Mouse (Mus musculus): ENCODE data around the gene Fat3. TPM values are rescaled to one million over a fixed set of nuclear protein-coding genes. Genes with fewer than 3 reads are reported as not detected.

Gene Fat3
- total RNA-seq, 2 experiments from 2014 or later = 4.2 TPM

GRCm38 (mm10) chr9:16147735-16148134 is 353.4 kb downstream of the Fat3 start:
- no peak for DNase-seq (ENCODE audit: low spot score in 2 of 2)

- no peak for DNase-seq (ENCODE audit: low spot score in 2 of 2)
These were observed 356.4 kb downstream of the Fat3 start for GRCm38 (mm10) chr9:16144684-16145083.

DNA sequence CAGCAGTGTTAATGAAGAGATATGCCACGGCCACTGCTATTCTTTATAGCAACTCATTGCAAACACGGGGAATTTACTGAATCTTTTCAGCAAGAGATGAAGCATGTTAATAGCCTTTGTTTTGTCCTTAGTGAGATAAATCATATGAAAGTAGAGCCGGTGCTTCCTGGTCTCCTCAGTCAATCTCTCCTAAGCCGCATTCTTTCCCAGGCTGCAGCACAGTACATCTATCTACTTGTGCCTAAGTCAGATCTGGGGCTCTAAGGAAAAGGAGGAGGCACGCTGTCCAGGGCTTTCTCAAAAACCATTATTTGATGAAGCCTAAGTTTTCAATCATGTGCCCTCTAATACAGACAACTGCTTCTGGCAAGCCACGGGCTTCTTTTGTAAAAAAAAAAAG is 361.8 kb downstream of the Fat3 start:
- DNase-seq (ENCODE audit: low spot score in 2 of 2) = no peak

DNA sequence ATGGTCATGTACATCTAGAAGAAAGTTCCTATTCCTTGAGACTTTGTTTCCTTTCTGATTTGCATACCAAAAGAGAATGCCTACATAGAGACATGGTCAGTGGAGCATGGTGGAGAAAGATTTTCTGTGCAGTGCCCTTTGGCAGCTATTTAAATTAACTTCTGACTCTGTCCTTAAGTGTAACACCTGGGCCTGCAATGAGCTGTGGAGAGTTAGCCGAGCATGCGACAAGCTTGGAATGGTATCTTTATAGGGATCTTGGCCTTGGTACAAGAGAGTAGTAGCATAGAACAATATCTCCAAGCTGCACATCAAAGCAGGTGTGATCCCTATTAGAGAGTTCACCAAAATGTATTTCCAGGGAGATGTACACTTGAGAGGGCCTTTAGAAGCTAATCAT is 368.0 kb downstream of the Fat3 start:
- no peak for DNase-seq (ENCODE audit: low spot score in 2 of 2)

DNA sequence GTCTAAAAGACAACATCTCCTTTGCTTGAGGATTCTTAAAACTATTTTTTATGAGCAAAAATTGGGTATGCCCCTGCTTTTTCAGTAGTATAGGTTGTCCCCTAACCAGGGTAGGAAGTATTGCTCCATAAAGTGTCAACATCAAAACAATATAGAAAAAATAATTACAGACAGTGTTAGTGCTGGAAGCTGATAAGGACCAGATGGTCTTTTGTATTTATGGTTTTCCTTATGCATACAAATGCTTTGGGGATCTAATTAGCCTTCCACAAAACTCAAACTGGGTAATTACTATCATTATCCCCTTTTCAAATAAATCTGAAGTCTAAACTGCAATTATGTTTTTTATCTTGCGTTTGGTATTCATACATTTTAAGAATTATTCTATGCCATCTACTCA is 368.5 kb downstream of the Fat3 start:
- DNase-seq (ENCODE audit: low spot score in 2 of 2) = no peak

DNA sequence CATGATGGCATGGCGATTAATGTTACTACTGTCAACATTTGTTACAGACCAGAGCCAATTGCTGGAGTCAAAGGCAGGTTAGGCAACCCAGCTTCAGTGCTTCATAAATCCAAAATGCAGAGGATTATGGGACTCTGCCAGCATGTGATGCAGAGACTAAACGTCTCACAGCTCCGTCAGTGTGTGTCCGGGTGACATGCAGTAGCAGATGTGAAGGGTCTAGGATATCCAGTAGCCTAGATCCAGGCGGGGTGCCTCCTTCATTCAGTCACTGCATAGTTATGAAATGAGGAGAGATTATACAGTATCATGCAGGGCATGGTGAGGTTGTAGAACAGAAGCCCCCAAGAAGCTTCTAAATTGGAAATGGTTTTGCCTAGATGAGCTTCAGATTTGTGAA is 379.3 kb downstream of the Fat3 start:
- DNase-seq (ENCODE audit: low spot score in 2 of 2) = no peak

DNA sequence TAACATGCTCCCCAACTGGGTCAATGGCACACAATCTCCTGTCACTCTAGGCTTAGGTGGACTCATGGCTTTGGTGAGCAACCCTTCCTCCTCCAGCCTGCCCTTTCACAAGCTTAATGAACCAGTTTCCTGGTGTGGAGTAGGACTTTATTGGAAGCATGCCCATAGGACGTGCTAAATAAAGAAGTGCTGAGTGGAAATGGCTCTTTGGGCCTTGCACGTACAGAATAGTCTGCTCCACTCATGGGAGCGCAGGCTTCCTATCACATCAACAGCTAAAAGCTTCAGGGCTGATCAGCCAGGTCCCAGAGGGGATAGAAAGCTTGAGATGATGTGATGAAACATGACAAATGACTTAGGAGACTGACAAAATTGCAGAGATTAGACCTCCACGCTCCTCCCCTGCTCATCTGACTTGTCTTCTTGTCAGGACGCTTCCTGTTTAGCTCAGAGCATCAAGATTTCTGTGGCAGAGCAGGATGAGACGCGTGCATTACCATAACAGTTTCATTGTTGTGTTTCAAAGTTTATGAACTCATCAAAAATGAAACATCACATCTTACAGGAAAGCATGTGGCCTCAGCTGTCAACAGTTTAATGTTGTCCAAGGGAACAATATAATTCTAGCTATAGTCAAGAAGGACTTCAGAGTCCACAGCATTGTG is 386.1 kb downstream of the Fat3 start:
- no peak for DNase-seq (ENCODE audit: low spot score in 2 of 2)

- DNase-seq (ENCODE audit: low spot score in 2 of 2) = no peak
These were observed 387.0 kb downstream of the Fat3 start for GRCm38 (mm10) chr9:16113936-16114642.

DNA sequence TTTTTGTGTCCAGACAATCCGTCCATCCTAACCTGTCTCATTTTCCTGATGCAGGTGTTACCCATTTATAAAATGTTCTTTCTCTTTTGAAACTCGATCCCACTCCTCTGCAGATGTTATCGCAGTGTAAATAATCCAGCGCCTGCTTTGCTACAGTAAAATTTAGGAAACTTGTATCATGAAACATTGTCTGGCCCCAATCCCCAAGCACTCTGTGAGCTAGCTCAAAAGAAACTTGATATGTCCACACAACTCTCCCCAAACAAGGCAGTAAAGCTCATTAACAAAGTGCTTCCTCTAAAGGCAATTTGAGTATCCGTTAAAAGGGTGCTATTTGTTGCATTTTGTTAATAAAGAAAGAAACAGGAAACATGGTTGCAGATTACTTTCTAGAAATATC is 393.2 kb downstream of the Fat3 start:
- no peak for DNase-seq (ENCODE audit: low spot score in 2 of 2)

DNA sequence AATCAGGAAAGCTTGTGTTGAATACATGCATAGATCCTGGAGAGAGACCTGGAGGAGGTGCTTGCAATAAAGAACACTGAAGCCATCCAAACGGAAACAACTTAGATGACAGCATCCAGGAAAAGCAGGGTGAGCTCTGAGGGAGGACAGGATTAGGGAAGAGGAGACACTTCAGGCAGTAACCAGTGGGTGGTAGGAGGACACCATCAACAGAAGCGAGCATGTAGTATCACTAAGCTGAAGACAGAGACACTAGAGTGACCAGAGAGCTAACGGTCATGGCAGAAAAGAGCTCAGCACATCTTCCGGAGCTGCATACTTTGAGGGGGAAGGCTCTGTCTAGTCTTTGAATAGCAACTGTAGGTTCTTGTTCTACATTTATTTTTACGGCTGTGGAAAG is 393.7 kb downstream of the Fat3 start:
- no peak for DNase-seq (ENCODE audit: low spot score in 2 of 2)

DNA sequence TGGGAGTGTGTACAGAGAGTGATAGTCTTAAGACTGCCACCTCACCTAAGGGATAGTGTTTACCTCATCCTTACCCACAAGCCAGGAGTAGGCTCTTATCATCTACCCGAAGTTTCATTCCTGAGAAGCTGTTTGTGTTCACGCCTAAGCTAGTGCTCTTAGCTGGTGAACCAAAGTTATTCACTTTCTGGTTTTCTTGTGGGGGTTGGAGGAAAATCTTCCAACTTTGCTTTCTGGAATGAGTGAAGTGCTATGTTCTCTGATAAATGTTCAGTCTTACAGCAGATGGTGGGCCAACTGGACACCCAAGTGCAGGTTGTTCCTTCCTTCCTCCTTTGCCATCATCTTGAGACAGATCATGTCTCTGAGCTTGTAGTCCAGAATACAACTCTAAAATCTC is 402.5 kb downstream of the Fat3 start:
- DNase-seq (ENCODE audit: low spot score in 2 of 2) = no peak

GRCm38 (mm10) chr9:16093047-16093668 is 407.9 kb downstream of the Fat3 start:
- no peak for DNase-seq (ENCODE audit: low spot score in 2 of 2)

DNA sequence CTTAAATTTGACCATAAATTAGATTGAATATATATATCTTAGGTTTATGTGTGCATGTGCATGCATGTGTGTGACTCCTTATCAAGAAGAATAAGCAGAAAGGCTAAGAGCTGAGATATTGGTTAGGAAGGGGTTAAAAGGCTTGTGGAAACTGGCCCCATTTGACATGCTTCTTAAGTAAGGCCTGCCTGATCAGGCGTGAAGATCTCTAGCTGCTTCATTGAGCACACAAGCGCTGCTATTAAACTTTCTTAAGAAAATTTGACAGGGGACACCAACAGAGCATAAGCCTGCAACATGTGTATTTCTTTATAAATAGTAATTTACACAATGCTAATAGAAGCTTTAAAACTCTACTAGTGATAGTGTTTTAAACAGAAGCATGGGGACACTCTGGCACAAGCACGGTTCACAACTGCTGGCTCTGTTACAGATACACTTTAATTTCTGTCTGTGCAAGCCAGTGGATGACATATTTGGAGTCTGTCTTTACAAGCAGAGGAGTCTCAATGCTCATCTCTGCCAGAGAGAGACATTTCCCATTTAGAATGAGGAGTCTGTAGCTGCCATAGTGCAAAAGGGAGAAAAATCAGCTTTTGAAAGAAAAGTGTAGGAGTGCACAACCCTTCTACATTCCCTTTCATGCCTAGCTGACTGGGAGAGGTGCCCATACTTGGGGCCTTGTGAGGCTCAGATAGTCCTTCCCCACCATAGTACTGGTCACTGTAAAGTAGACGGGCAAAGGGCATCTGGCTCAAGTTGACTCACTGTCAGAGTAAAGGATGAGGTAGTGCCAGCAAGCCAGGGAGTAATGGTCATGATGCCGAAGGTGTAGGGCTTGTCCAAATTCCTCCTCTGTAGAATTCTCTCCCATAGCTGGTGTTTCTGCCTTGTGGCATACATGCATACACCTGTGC is 408.8 kb downstream of the Fat3 start:
- DNase-seq (ENCODE audit: low spot score in 2 of 2) = no peak

GRCm38 (mm10) chr9:16079292-16079691 is 421.8 kb downstream of the Fat3 start:
- no peak for DNase-seq (ENCODE audit: low spot score in 2 of 2)

DNA sequence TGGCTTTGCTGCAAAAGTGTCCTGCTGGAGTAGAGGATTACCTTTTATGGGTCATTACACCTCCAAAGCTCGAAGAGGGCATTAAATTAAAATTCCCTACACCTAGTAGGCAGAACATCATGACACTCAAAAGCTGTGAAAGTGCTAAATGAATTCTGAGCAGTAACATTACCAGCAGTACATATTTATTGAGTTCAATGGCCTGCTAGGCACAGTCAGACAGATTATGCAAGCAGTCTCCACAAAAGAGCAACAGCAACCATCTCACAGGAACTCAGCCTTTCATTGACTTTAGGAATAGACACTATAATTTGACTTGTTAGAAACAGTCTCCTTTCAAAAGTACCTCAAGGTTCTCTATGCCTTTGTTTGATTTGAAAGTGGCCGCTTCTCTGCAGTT is 426.4 kb downstream of the Fat3 start:
- DNase-seq (ENCODE audit: low spot score in 2 of 2) = no peak

DNA sequence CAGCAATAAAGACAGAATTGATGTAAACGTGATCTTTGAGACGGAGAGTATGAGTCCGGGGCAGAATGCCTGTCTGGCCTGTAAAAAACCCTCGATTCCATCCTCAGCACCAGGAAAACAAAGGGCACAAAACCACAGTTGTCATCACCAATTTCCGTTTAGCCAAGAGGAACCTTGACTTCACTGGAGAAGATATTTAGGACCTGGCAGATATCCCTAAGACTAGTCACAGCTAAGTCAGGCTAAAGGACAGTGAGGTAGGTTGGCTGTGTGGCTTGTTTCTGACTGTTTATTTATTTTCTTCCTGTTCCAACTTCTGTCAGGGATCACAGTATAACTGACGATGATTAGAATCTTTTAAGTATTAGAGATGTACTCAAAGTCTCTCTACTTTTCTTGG is 427.0 kb downstream of the Fat3 start:
- DNase-seq (ENCODE audit: low spot score in 2 of 2) = no peak

DNA sequence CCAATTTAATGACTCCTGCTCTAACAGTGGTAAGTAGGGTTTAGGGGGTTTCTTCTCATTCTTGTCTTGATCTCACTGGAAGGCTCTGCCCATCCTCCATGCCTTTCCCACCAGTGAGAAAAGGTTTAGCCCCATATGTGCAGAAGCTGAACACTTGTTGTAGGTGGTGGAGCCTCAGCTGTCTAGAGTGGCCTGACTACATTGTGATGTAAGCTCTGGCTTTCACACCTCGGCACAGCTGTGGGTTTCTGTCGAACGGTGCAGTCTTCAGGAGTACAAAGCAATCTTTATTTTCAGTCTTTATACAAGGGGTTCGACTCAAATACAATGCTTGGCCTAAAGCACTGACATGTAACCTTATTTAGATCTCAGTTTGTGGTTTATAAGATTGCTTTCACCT is 437.6 kb downstream of the Fat3 start:
- DNase-seq (ENCODE audit: low spot score in 2 of 2) = no peak

- no peak for DNase-seq (ENCODE audit: low spot score in 2 of 2)
These were observed 438.6 kb downstream of the Fat3 start for GRCm38 (mm10) chr9:16062472-16062871.

DNA sequence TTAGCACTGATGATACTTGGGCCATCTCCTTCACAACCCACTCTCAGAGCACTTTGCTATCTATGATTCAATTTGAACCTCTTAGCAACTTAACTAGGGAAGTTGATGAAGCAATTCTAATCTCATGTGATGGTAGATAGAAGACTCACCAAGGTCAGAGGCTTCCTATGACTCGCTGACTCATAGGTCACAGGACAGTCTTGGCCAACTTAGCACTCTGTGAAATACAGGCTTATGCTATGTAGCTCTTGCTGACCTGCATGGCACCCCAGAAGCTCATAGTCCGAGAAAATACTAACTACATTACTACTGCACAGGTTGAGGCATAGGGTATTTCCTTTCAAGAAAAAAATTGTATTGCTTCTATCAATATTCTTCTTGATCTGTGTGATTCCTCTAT is 454.4 kb downstream of the Fat3 start:
- DNase-seq (ENCODE audit: low spot score in 2 of 2) = no peak

- no peak for DNase-seq (ENCODE audit: low spot score in 2 of 2)
These were observed 463.7 kb downstream of the Fat3 start for GRCm38 (mm10) chr9:16037375-16037774.

GRCm38 (mm10) chr9:16036346-16036745 is 464.7 kb downstream of the Fat3 start:
- DNase-seq (ENCODE audit: low spot score in 2 of 2) = no peak

All from adrenal gland, postnatal 4 days (tissue).